Mouse (Mus musculus) erythroblast, adult 5-6 weeks (primary cell): ENCODE data around the gene Agrp. TPM values are rescaled to one million over a fixed set of nuclear protein-coding genes. Genes with fewer than 3 reads are reported as not detected.

ENCODE experiments used
- ATAC-seq: replicated peaks from 2 replicates; pipeline ENCODE4 v1.8.0; 2016; ENCODE audit warnings: moderate number of reproducible peaks, mild to moderate bottlenecking, moderate TSS enrichment, inconsistent platforms; ENCODE audit not compliant: poor library complexity, low FRiP score, severe bottlenecking
- total RNA-seq, 2 experiments: library from RNA; stranded (forward) in 1 of 2; stranded (reverse) in 1 of 2; fragments of 150-400 nt in 1 of 2; fragments of 200-764, 138-1000 nt in 1 of 2; gene quantifications; 2 replicates each; pipeline versions ENCODE4 v1.2.3 to v1.2.4; 2015 to 2017; ENCODE audit warnings: low replicate concordance in 2 of 2

Agrp gene
- total RNA-seq, 2 experiments from 2014 or later = not detected

DNA sequence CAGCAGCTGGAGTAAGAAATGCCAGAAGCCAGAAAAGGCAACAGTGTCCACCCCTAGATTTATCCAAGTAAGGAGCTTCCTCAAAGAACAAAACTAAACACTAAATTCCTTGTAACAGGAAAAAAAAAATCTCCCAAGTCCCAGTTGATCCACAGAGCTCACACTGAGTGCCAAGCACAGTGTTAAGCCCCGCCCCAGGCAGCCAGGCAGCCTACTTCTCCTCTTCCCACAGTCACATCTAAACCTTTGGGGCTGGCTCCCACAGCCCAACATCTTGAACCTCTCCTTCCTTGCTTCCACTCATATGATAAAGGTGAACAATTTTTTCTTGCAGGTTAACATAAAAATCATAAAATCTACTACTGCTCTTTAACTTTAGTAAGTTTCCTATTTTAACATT lies 73.3 kb downstream of the Agrp start:
- ATAC-seq = no peak

GRCm38 (mm10) chr8:105562863-105563262 lies 74.3 kb downstream of the Agrp start:
- no peak for ATAC-seq

GRCm38 (mm10) chr8:105555230-105555629 lies 82.0 kb downstream of the Agrp start:
- no peak for ATAC-seq

- peak; percentile 92 for ATAC-seq
Observed at GRCm38 (mm10) chr8:105554087-105554486, 83.1 kb downstream of the Agrp start.

DNA sequence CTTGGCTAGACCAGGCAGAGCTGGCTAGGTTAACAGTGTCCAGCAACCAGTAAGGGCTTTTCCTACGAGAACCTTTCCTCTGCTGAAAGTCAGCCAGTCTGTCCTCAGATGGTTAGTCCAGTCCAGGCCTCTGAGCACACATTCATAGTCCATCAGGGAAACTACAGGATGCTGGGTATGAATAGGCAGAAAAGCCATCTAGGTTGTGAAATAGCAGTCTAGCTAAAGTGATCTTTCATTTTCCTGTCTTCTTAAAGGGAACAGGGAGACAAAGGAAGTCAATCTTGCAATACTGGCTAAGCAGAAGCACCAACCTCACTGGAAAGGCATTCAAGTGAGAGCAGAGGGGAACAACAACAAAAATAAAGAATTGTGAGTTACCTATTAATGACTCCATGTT lies 84.4 kb downstream of the Agrp start:
- ATAC-seq = no peak

DNA sequence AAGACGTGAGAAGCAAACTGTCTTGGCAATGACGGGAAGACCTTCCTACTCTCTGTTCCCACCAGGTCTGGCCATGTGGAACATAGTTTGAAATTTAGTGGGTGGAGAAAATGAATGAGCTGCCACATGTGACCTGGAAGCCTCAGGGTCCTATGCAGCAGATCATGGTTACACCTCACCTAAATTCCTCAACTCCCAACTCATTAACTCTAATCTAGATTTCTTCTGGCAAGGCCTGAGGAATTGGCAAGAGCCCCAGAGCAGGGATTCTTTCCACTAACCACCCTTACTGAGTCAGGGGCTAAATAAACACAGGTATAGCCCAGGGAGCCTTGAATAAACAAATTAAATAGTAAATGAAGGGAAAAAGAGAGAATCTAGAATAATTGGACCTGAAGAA lies 85.2 kb downstream of the Agrp start:
- ATAC-seq = no peak

GRCm38 (mm10) chr8:105550083-105550482 lies 87.1 kb downstream of the Agrp start:
- ATAC-seq = no peak

GRCm38 (mm10) chr8:105549506-105549905 lies 87.7 kb downstream of the Agrp start:
- no peak for ATAC-seq

DNA sequence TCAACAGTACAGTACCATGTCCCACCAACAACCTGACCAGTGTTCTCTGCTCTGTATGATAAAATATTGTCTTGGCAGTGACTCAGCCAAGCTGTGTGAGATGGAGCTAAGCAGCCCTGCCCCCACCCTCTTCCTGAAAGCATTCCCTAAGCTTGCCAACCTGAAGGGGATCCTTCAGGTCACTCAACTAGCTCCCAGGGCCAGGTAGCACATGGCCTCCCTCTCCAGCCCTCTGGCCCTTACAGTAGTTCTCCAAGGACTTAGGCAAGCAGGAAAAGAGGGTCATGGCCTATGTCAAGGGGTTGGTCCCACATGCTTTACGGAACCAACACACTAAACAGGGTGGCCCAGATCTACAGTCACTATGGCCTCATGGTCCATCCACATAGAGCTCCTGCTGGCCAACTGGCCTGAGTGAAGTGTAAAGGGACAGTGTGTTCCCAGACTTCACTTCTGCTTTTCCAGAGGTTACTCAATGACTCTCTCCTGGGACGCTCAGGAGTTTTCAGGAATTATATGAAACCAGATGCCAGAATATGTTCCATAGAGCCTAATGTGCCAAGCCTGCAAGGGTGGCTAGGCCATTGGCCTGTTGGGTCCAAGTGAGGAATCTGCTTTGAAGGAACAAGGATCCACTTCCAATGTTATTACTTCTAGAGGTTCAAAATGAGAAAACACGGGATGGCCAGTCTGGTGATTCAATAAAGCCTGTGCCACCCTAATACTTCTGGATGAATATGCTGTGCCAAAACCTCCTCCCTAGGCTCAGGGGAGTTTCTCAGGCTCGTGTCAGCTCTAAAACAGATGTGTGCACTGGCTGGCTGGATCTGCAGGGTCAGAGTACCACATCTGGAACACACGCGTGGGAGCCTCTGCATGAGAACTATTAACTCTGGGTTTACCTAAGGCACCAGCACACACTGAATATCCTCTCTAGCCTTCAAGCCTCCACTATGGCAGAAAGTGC lies 90.5 kb downstream of the Agrp start:
- ATAC-seq = no peak

DNA sequence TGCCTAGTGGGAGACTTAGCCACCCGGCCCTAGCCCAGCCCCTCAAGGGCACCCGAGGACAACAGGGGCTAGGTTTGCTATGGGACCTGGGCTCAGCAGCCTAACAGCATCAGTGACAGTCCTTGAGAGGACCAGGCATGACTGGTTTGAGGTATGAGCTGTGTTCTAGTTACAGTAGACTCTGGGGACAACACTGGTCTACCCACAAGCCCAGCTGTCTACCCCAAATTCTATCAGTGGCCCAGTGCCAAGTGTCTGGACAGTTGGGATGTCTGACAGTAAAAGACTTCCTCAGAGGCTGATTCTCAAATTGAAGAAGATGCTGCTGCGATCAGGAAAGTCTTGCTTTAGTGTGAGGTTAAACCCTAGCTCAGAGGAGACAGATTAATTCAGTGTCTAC lies 91.9 kb downstream of the Agrp start:
- no peak for ATAC-seq

DNA sequence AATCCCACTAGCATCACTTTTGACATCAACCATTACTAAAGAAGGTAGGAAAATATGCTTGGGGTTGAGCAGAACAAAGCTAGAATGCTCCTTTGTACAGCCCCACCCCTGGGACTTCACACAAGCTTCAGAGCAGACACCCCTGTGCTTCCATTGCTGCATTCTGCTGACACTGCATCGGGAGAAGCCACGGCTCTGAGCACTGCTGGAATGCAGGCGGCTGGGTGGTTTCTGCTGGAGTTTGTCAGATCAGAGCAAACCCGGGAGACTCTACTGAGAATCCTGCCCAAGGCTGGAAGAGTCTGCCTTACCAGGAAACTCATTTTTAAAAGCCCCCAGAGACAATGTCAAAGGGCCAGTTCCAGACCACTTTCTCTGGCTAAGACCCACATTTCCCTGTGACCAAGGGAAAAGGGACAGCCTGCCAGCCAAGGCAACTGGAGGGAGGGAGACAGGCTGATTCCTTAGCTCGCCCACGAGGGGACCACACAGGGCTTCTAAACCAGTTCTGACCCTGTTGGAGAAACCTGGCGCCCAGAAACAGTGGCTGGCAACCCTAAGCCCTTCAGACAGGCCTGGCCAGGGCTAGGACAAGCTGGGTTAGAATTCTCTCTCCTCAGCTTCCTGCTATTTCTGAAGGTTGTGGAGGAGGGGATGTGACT lies 92.5 kb downstream of the Agrp start:
- no peak for ATAC-seq

DNA sequence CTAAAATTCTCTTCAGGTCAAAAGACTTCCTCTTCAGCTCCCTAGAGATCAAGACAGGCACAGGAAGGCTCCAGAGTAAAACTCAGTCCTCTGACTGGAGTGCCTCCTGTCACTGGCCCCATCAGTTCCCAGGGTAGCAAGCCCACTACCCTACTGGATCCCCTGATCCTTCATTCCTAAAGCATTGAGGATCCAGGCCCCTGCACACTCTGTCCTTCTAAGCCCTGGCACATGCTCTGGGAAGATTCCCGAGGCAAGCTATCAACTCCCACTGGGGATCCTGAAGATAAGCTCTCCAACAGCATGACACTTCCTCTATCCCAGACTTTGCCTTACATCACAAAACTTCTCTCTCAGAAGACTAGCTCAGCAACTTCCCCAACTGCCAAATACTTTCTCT lies 93.5 kb downstream of the Agrp start:
- 0 out of 2 replicates have a peak, but pooled peaks have one; percentile 2 for ATAC-seq

DNA sequence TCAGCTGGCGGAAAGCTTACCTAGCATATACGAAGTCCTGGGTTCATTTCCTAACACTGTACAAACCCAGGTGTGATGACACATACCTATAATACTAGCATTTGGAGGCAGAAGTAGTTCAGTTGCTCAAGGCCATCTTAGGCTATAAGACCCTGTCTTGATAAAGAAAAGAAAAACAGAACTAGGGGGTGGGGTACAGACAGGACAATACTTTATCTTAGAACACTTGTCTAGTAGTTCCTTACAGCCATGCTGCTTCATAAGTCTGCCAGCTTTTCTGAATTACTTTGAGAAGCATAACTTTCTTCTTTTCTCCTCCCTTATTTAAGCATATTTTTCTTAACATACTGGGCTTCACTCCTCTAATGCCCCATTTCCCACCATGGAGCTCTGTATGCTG lies 94.4 kb downstream of the Agrp start:
- no peak for ATAC-seq

- peak; percentile 67 for ATAC-seq
Observed at GRCm38 (mm10) chr8:105542032-105542656, 95.0 kb downstream of the Agrp start.

- no peak for ATAC-seq
Observed at GRCm38 (mm10) chr8:105538940-105539339, 98.3 kb downstream of the Agrp start.

DNA sequence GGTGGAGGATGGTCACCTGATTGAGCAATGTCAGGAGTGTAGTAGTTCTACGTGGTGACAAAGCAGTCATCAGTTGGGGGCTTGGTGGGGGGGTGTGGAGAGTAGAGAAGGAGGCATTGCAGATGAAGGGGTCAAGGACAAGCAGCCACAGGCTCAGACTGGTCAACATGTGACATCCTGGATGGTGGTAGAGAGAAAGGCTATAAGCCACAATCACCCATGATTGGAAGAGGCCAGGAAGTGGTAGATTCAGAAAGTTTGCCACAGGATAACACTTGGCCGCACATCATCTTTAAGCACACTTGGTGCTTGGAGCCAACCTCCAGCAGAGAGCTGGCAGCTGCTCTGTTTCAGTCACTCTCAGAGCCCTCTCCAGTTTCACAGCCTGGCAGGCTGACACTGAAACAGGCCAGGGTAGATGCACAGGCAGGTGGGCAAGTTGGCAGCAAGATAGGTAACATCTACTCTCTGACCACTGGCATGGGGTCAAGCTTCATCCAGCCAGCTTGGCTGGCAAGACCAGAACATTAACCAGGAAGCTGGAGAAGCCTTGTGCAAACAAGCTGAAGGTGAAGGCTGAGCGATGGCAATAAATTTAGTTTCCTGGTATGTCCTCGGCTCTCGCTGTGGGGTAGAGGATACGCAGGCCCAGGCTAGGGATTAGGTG lies 100.0 kb downstream of the Agrp start:
- ATAC-seq = no peak

- ATAC-seq = no peak
Observed at GRCm38 (mm10) chr8:105536546-105536945, 100.6 kb downstream of the Agrp start.

- peak; percentile 83 for ATAC-seq
Observed at GRCm38 (mm10) chr8:105533892-105534329, 103.3 kb downstream of the Agrp start.

GRCm38 (mm10) chr8:105533439-105533838 lies 103.8 kb downstream of the Agrp start:
- peak; percentile 26 for ATAC-seq

DNA sequence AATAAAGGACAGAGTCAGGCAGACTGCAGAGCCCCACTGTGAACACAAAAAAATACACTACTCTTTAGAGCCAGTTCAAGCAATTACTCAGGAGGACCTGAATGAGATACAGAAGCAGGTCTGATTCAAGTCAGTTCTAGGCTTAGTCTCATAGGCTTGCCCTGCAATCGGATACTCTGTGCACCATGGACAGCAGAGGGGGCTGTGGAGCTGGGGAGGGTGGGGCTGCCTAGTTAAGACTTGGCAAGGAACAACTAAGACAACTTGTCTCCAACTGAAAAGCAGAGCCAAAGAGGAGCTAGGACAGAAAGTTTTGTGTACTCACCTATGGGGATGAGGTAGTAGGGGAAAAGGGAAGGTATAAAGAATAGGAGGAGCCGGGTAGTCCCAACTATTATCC lies 105.4 kb downstream of the Agrp start:
- peak; percentile 75 for ATAC-seq
